Mouse (Mus musculus): ENCODE measurements around the gene Fktn. TPM values are rescaled to one million over a fixed set of nuclear protein-coding genes. Genes with fewer than 3 reads are reported as not detected.
"Not testable (repeated sequence)": the region's sequence is repeated elsewhere in the genome, so short reads cannot be mapped to it uniquely, and the experiment has no call there.

Fktn gene
- polyA plus RNA-seq, 1 experiment = 20.7 TPM

GRCm38 (mm10) chr4:53715977-53716376, 2.2 kb downstream of the Fktn start:
- no peak for DNase-seq
- no peak for TF ChIP-seq POLR2A (IDR thresholded peaks at IDR 0.05; ENCODE audit: borderline replicate concordance, insufficient read depth, low read length)
- TF ChIP-seq CTCF (IDR thresholded peaks at IDR 0.05; ENCODE audit: borderline replicate concordance, insufficient read depth, low read depth, low read length) = no peak

GRCm38 (mm10) chr4:53717546-53717945, 3.7 kb downstream of the Fktn start:
- no peak for TF ChIP-seq POLR2A (IDR thresholded peaks at IDR 0.05; ENCODE audit: borderline replicate concordance, insufficient read depth, low read length)
- no peak for TF ChIP-seq CTCF (IDR thresholded peaks at IDR 0.05; ENCODE audit: borderline replicate concordance, insufficient read depth, low read depth, low read length)
- DNase-seq = no peak
- 83% methylated on average over 4 of the region's 4 CpGs for WGBS
- Histone ChIP-seq H3K4me1 (ENCODE audit: control insufficient read depth, insufficient read depth, low read length) (peaks cover 3% of the 10 kb centered on the region; the same call in 1 of the 2 replicates), H3K27ac (ENCODE audit: insufficient read depth, low read length) (no peak overlapping the region), H3K27me3 (ENCODE audit: control insufficient read depth, insufficient read depth, low read length) (no peaks in the 10 kb centered on the region), H3K4me3 (replicated peaks; ENCODE audit: insufficient read depth, low read depth, low read length) (no peak overlapping the region)

More at GRCm38 (mm10) chr4:53715977-53716376, 2.2 kb downstream of the Fktn start:
- H3K4me1 ChIP-seq (ENCODE audit: control insufficient read depth, insufficient read depth, low read length) = peaks cover 3% of the 10 kb centered on the region; the same call in 1 of the 2 replicates
- H3K4me3 ChIP-seq (replicated peaks; ENCODE audit: insufficient read depth, low read depth, low read length) = no peak overlapping the region
- H3K27me3 ChIP-seq (ENCODE audit: control insufficient read depth, insufficient read depth, low read length) = no peaks in the 10 kb centered on the region
- no peak overlapping the region for H3K27ac ChIP-seq (ENCODE audit: insufficient read depth, low read length)

GRCm38 (mm10) chr4:53718261-53718660, 4.5 kb downstream of the Fktn start:
- no peak overlapping the region for H3K4me3 ChIP-seq (replicated peaks; ENCODE audit: insufficient read depth, low read depth, low read length)
- no peak for DNase-seq
- TF ChIP-seq CTCF (IDR thresholded peaks at IDR 0.05; ENCODE audit: borderline replicate concordance, insufficient read depth, low read depth, low read length) = no peak
- TF ChIP-seq POLR2A (IDR thresholded peaks at IDR 0.05; ENCODE audit: borderline replicate concordance, insufficient read depth, low read length) = no peak

GRCm38 (mm10) chr4:53722506-53722905, 8.7 kb downstream of the Fktn start:
- no peaks in the 10 kb centered on the region for H3K27me3 ChIP-seq (ENCODE audit: control insufficient read depth, insufficient read depth, low read length)
- no peak overlapping the region for H3K4me3 ChIP-seq (replicated peaks; ENCODE audit: insufficient read depth, low read depth, low read length)
- DNase-seq = no peak
- no peak for TF ChIP-seq CTCF (IDR thresholded peaks at IDR 0.05; ENCODE audit: borderline replicate concordance, insufficient read depth, low read depth, low read length)
- TF ChIP-seq POLR2A (IDR thresholded peaks at IDR 0.05; ENCODE audit: borderline replicate concordance, insufficient read depth, low read length) = no peak
- WGBS = 79% methylated on average over 4 of the region's 4 CpGs
- no peak overlapping the region for H3K27ac ChIP-seq (ENCODE audit: insufficient read depth, low read length)
- H3K4me1 ChIP-seq (ENCODE audit: control insufficient read depth, insufficient read depth, low read length) = no peaks in the 10 kb centered on the region

More at GRCm38 (mm10) chr4:53718261-53718660, 4.5 kb downstream of the Fktn start:
- Histone ChIP-seq H3K4me1 (ENCODE audit: control insufficient read depth, insufficient read depth, low read length) (peaks cover 3% of the 10 kb centered on the region; the same call in 1 of the 2 replicates), H3K27ac (ENCODE audit: insufficient read depth, low read length) (no peak overlapping the region), H3K27me3 (ENCODE audit: control insufficient read depth, insufficient read depth, low read length) (no peaks in the 10 kb centered on the region)
- 82% methylated on average over 5 of the region's 5 CpGs for WGBS

GRCm38 (mm10) chr4:53726100-53726499, 12.3 kb downstream of the Fktn start:
- 93% methylated on average over 2 of the region's 2 CpGs for WGBS
- H3K27me3 ChIP-seq (ENCODE audit: control insufficient read depth, insufficient read depth, low read length); H3K4me1 ChIP-seq (ENCODE audit: control insufficient read depth, insufficient read depth, low read length); H3K4me3 ChIP-seq (replicated peaks; ENCODE audit: insufficient read depth, low read depth, low read length); DNase-seq; H3K27ac ChIP-seq (ENCODE audit: insufficient read depth, low read length): not testable (repeated sequence)

- H3K27me3 ChIP-seq (ENCODE audit: control insufficient read depth, insufficient read depth, low read length) = no peaks in the 10 kb centered on the region
- H3K4me3 ChIP-seq (replicated peaks; ENCODE audit: insufficient read depth, low read depth, low read length) = no peak overlapping the region
- TF ChIP-seq POLR2A (IDR thresholded peaks at IDR 0.05; ENCODE audit: borderline replicate concordance, insufficient read depth, low read length) (no peak), CTCF (IDR thresholded peaks at IDR 0.05; ENCODE audit: borderline replicate concordance, insufficient read depth, low read depth, low read length) (no peak)
- no peaks in the 10 kb centered on the region for H3K4me1 ChIP-seq (ENCODE audit: control insufficient read depth, insufficient read depth, low read length)
- no peak overlapping the region for H3K27ac ChIP-seq (ENCODE audit: insufficient read depth, low read length)
- WGBS = 98% methylated on average over 1 of the region's 1 CpGs
- no peak for DNase-seq
Observed at GRCm38 (mm10) chr4:53728121-53728520, 14.3 kb downstream of the Fktn start.

GRCm38 (mm10) chr4:53738956-53739616, 25.3 kb downstream of the Fktn start:
- no peak overlapping the region for H3K4me3 ChIP-seq (replicated peaks; ENCODE audit: insufficient read depth, low read depth, low read length)
- 38% methylated on average over 6 of the region's 6 CpGs for WGBS
- H3K4me1 ChIP-seq (ENCODE audit: control insufficient read depth, insufficient read depth, low read length) = no peaks in the 10 kb centered on the region
- H3K27ac ChIP-seq (ENCODE audit: insufficient read depth, low read length) = no peak overlapping the region
- DNase-seq = peak in 1 of 2 experiments; percentile 29
- H3K27me3 ChIP-seq (ENCODE audit: control insufficient read depth, insufficient read depth, low read length) = no peaks in the 10 kb centered on the region
- TF ChIP-seq POLR2A (IDR thresholded peaks at IDR 0.05; ENCODE audit: borderline replicate concordance, insufficient read depth, low read length) = no peak
- peak; percentile 36; the same call in 1 of the 2 replicates for TF ChIP-seq CTCF (IDR thresholded peaks at IDR 0.05; ENCODE audit: borderline replicate concordance, insufficient read depth, low read depth, low read length)

GRCm38 (mm10) chr4:53749831-53750230, 36.0 kb downstream of the Fktn start:
- no peak overlapping the region for H3K4me3 ChIP-seq (replicated peaks; ENCODE audit: insufficient read depth, low read depth, low read length)
- H3K4me1 ChIP-seq (ENCODE audit: control insufficient read depth, insufficient read depth, low read length) = no peaks in the 10 kb centered on the region
- no peak overlapping the region for H3K27ac ChIP-seq (ENCODE audit: insufficient read depth, low read length)
- DNase-seq = no peak
- TF ChIP-seq CTCF (IDR thresholded peaks at IDR 0.05; ENCODE audit: borderline replicate concordance, insufficient read depth, low read depth, low read length) (no peak), POLR2A (IDR thresholded peaks at IDR 0.05; ENCODE audit: borderline replicate concordance, insufficient read depth, low read length) (no peak)
- H3K27me3 ChIP-seq (ENCODE audit: control insufficient read depth, insufficient read depth, low read length) = no peaks in the 10 kb centered on the region

Measured in cerebellum, adult 2 months (tissue).